Mouse (Mus musculus): Measurements from ENCODE around the gene Kirrel2. TPM values are rescaled to one million over a fixed set of nuclear protein-coding genes. Genes with fewer than 3 reads are reported as not detected.

Kirrel2 gene
- polyA plus RNA-seq, 1 experiment = not detected

GRCm38 (mm10) chr7:30474999-30475398 lies 17.5 kb upstream of the Kirrel2 start:
- no peak overlapping the region for H3ac ChIP-seq (ENCODE audit: control insufficient read depth, insufficient read length)
- H3K4me2 ChIP-seq (ENCODE audit: low read depth) = no peak overlapping the region
- no peaks in the 10 kb centered on the region for H3K79me2 ChIP-seq (ENCODE audit: control insufficient read depth, insufficient read depth)
- TF ChIP-seq POLR2AphosphoS2 (IDR thresholded peaks at IDR 0.05; ENCODE audit: insufficient read length, low read depth) = no peak
- no peak for TF ChIP-seq USF1 (IDR thresholded peaks at IDR 0.05; ENCODE audit: low read depth)
- TF ChIP-seq SRF (IDR thresholded peaks at IDR 0.05; ENCODE audit: control insufficient read depth, insufficient read length, low read depth) = no peak
- TF ChIP-seq POLR2A (IDR thresholded peaks at IDR 0.05; ENCODE audit: insufficient read length, low read depth) = no peak
- TF ChIP-seq CEBPB (IDR thresholded peaks at IDR 0.05; ENCODE audit: insufficient read depth, poor library complexity, severe bottlenecking) = no peak
- no peak for TF ChIP-seq TCF3 (IDR thresholded peaks at IDR 0.05; ENCODE audit: insufficient read length, low read depth)
- no peak for TF ChIP-seq MAX (IDR thresholded peaks at IDR 0.05; ENCODE audit: low read depth)
- no peak for TF ChIP-seq MYOD1 (IDR thresholded peaks at IDR 0.05; ENCODE audit: control insufficient read depth in 1 of 3, insufficient read length in 2 of 3, low read depth in 2 of 3)
- TF ChIP-seq REST (IDR thresholded peaks at IDR 0.05; ENCODE audit: insufficient read depth, insufficient read length) = no peak
- TF ChIP-seq E2F4 (IDR thresholded peaks at IDR 0.05; ENCODE audit: insufficient read depth) = no peak
- no peaks in the 10 kb centered on the region for H3K36me3 ChIP-seq (ENCODE audit: control insufficient read depth, insufficient read depth)
- peaks cover 27% of the 10 kb centered on the region for H3K27me3 ChIP-seq (ENCODE audit: control insufficient read depth, insufficient read depth, insufficient read length)
- no peak overlapping the region for H3K4me3 ChIP-seq

GRCm38 (mm10) chr7:30472411-30472810 lies 14.9 kb upstream of the Kirrel2 start:
- Histone ChIP-seq H3K27me3 (ENCODE audit: control insufficient read depth, insufficient read depth, insufficient read length) (peaks cover 21% of the 10 kb centered on the region), H3K4me3 (no peak overlapping the region), H3K79me2 (ENCODE audit: control insufficient read depth, insufficient read depth) (no peaks in the 10 kb centered on the region), H3K4me2 (ENCODE audit: low read depth) (no peak overlapping the region), H3ac (ENCODE audit: control insufficient read depth, insufficient read length) (no peak overlapping the region), H3K36me3 (ENCODE audit: control insufficient read depth, insufficient read depth) (no peaks in the 10 kb centered on the region)
- TF ChIP-seq POLR2A (IDR thresholded peaks at IDR 0.05; ENCODE audit: insufficient read length, low read depth) (no peak), MAX (IDR thresholded peaks at IDR 0.05; ENCODE audit: low read depth) (no peak), SRF (IDR thresholded peaks at IDR 0.05; ENCODE audit: control insufficient read depth, insufficient read length, low read depth) (no peak), TCF12 (IDR thresholded peaks at IDR 0.05; ENCODE audit: insufficient read depth, poor library complexity, severe bottlenecking) (no peak), MYOG (IDR thresholded peaks at IDR 0.05; ENCODE audit: control insufficient read depth in 1 of 3, insufficient read depth in 1 of 3, insufficient read length in 2 of 3, low read depth in 2 of 3) (no peak), E2F4 (IDR thresholded peaks at IDR 0.05; ENCODE audit: insufficient read depth) (no peak), POLR2AphosphoS2 (IDR thresholded peaks at IDR 0.05; ENCODE audit: insufficient read length, low read depth) (no peak), REST (IDR thresholded peaks at IDR 0.05; ENCODE audit: insufficient read depth, insufficient read length) (no peak)

- H3K4me2 ChIP-seq (ENCODE audit: low read depth) = no peak overlapping the region
- H3K79me2 ChIP-seq (ENCODE audit: control insufficient read depth, insufficient read depth) = no peaks in the 10 kb centered on the region
- H3ac ChIP-seq (ENCODE audit: control insufficient read depth, insufficient read length) = no peak overlapping the region
- no peaks in the 10 kb centered on the region for H3K36me3 ChIP-seq (ENCODE audit: control insufficient read depth, insufficient read depth)
- H3K27me3 ChIP-seq (ENCODE audit: control insufficient read depth, insufficient read depth, insufficient read length) = peaks cover 79% of the 10 kb centered on the region
- no peak for TF ChIP-seq POLR2AphosphoS2 (IDR thresholded peaks at IDR 0.05; ENCODE audit: insufficient read length, low read depth)
- TF ChIP-seq MYOD1 (IDR thresholded peaks at IDR 0.05; ENCODE audit: control insufficient read depth in 1 of 3, insufficient read length in 2 of 3, low read depth in 2 of 3) = no peak
- no peak for TF ChIP-seq SRF (IDR thresholded peaks at IDR 0.05; ENCODE audit: control insufficient read depth, insufficient read length, low read depth)
- TF ChIP-seq TCF12 (IDR thresholded peaks at IDR 0.05; ENCODE audit: insufficient read depth, poor library complexity, severe bottlenecking) = no peak
- TF ChIP-seq REST (IDR thresholded peaks at IDR 0.05; ENCODE audit: insufficient read depth, insufficient read length) = no peak
- no peak for TF ChIP-seq CEBPB (IDR thresholded peaks at IDR 0.05; ENCODE audit: insufficient read depth, poor library complexity, severe bottlenecking)
- no peak for TF ChIP-seq E2F4 (IDR thresholded peaks at IDR 0.05; ENCODE audit: insufficient read depth)
- no peak for TF ChIP-seq MYOG (IDR thresholded peaks at IDR 0.05; ENCODE audit: control insufficient read depth in 1 of 3, insufficient read depth in 1 of 3, insufficient read length in 2 of 3, low read depth in 2 of 3)
- TF ChIP-seq MAX (IDR thresholded peaks at IDR 0.05; ENCODE audit: low read depth) = no peak
- TF ChIP-seq TCF3 (IDR thresholded peaks at IDR 0.05; ENCODE audit: insufficient read length, low read depth) = no peak
- TF ChIP-seq USF1 (IDR thresholded peaks at IDR 0.05; ENCODE audit: low read depth) = no peak
- no peak for TF ChIP-seq POLR2A (IDR thresholded peaks at IDR 0.05; ENCODE audit: insufficient read length, low read depth)
- no peak overlapping the region for H3K4me3 ChIP-seq
These were observed 7.4 kb upstream of the Kirrel2 start for GRCm38 (mm10) chr7:30464816-30465300.

GRCm38 (mm10) chr7:30463996-30464395 lies 6.5 kb upstream of the Kirrel2 start:
- H3K4me3 ChIP-seq = no peak overlapping the region
- H3K27me3 ChIP-seq (ENCODE audit: control insufficient read depth, insufficient read depth, insufficient read length) = peaks cover 87% of the 10 kb centered on the region
- no peak overlapping the region for H3ac ChIP-seq (ENCODE audit: control insufficient read depth, insufficient read length)
- no peak for TF ChIP-seq E2F4 (IDR thresholded peaks at IDR 0.05; ENCODE audit: insufficient read depth)
- TF ChIP-seq CEBPB (IDR thresholded peaks at IDR 0.05; ENCODE audit: insufficient read depth, poor library complexity, severe bottlenecking) = no peak
- no peak for TF ChIP-seq REST (IDR thresholded peaks at IDR 0.05; ENCODE audit: insufficient read depth, insufficient read length)
- no peak for TF ChIP-seq SRF (IDR thresholded peaks at IDR 0.05; ENCODE audit: control insufficient read depth, insufficient read length, low read depth)
- TF ChIP-seq MYOG (IDR thresholded peaks at IDR 0.05; ENCODE audit: control insufficient read depth in 1 of 3, insufficient read depth in 1 of 3, insufficient read length in 2 of 3, low read depth in 2 of 3) = no peak
- no peak for TF ChIP-seq USF1 (IDR thresholded peaks at IDR 0.05; ENCODE audit: low read depth)
- no peak for TF ChIP-seq TCF3 (IDR thresholded peaks at IDR 0.05; ENCODE audit: insufficient read length, low read depth)
- TF ChIP-seq MYOD1 (IDR thresholded peaks at IDR 0.05; ENCODE audit: control insufficient read depth in 1 of 3, insufficient read length in 2 of 3, low read depth in 2 of 3) = no peak
- no peak for TF ChIP-seq POLR2AphosphoS2 (IDR thresholded peaks at IDR 0.05; ENCODE audit: insufficient read length, low read depth)
- TF ChIP-seq MAX (IDR thresholded peaks at IDR 0.05; ENCODE audit: low read depth) = no peak
- no peak for TF ChIP-seq TCF12 (IDR thresholded peaks at IDR 0.05; ENCODE audit: insufficient read depth, poor library complexity, severe bottlenecking)
- no peak for TF ChIP-seq POLR2A (IDR thresholded peaks at IDR 0.05; ENCODE audit: insufficient read length, low read depth)
- no peak overlapping the region for H3K4me2 ChIP-seq (ENCODE audit: low read depth)
- no peaks in the 10 kb centered on the region for H3K79me2 ChIP-seq (ENCODE audit: control insufficient read depth, insufficient read depth)
- no peaks in the 10 kb centered on the region for H3K36me3 ChIP-seq (ENCODE audit: control insufficient read depth, insufficient read depth)

All from myocyte (in vitro differentiated cells).